Mouse (Mus musculus) embryonic facial prominence, embryonic 13.5 days (tissue): ENCODE measurements around the gene Lrba. TPM values are rescaled to one million over a fixed set of nuclear protein-coding genes. Genes with fewer than 3 reads are reported as not detected.

Source experiments
- ATAC-seq: fragments of 200-750 bp; cut with Nextera tagmentation; 2 replicates; pipeline ENCODE4 v1.8.0; 2017; ENCODE audit warnings: low read depth; ENCODE audit not compliant: insufficient number of reproducible peaks, insufficient read depth, low FRiP score, low TSS enrichment
- H3K27ac ChIP-seq: fragments of 300-500 bp; sonication (generic); 2 replicates; pipeline ENCODE4 v1.5.1; 2015; ENCODE audit warnings: moderate library complexity, mild to moderate bottlenecking, inconsistent platforms
- H3K27me3 ChIP-seq: fragments of 300-500 bp; sonication (generic); 2 replicates; pipeline ENCODE4 v1.6.1; 2015; ENCODE audit warnings: mild to moderate bottlenecking, inconsistent platforms
- H3K36me3 ChIP-seq: fragments of 300-500 bp; sonication (generic); 2 replicates; pipeline ENCODE4 v1.6.1; 2015; ENCODE audit warnings: mild to moderate bottlenecking, inconsistent platforms
- H3K4me1 ChIP-seq: fragments of 300-500 bp; sonication (generic); 2 replicates; pipeline ENCODE4 v1.6.1; 2015; ENCODE audit warnings: inconsistent platforms
- H3K4me2 ChIP-seq: fragments of 300-500 bp; sonication (generic); 2 replicates; pipeline ENCODE4 v1.6.1; 2015; ENCODE audit warnings: moderate library complexity, mild to moderate bottlenecking, inconsistent platforms
- H3K4me3 ChIP-seq: fragments of 300-500 bp; sonication (generic); 2 replicates; pipeline ENCODE4 v1.5.1; 2015; ENCODE audit warnings: mild to moderate bottlenecking, inconsistent platforms
- H3K9ac ChIP-seq: fragments of 300-500 bp; sonication (generic); 2 replicates; pipeline ENCODE4 v1.6.1; 2015; ENCODE audit warnings: mild to moderate bottlenecking, inconsistent platforms
- H3K9me3 ChIP-seq: fragments of 300-500 bp; sonication (generic); 2 replicates; pipeline ENCODE4 v1.6.1; 2016; ENCODE audit warnings: inconsistent platforms
- WGBS: fragments of 180-500 bp; shearing (Covaris S2); methylation state at CpG from one replicate; pipeline ENCODE4 v1.1.7; 2015; ENCODE audit warnings: mixed read lengths; 5-methylcytosine and 5-hydroxymethylcytosine counted together
- polyA plus RNA-seq: library from polyadenylated mRNA; unstranded; fragments of >200 nt; fragmentation: Nextera tagmentation; extraction: Ambion mirVana; gene quantifications from 2 replicates; pipeline ENCODE4 v1.2.1, GENCODE M21; 2015

Gene Lrba
- polyA plus RNA-seq, 1 experiment from 2014 or later: 7.4 TPM

GRCm38 (mm10) chr3:86646771-86647170 lies 422.3 kb downstream of the Lrba start:
- WGBS: 81% methylated on average over 2 of the region's 2 CpGs
- no peak overlapping the region for H3K9ac ChIP-seq
- no peaks in the 10 kb centered on the region for H3K4me1 ChIP-seq
- H3K4me3 ChIP-seq: no peak overlapping the region
- H3K9me3 ChIP-seq: no peaks in the 10 kb centered on the region
- no peaks in the 10 kb centered on the region for H3K27me3 ChIP-seq
- no peaks in the 10 kb centered on the region for H3K36me3 ChIP-seq
- no peak overlapping the region for H3K27ac ChIP-seq
- ATAC-seq: no peak
- no peak overlapping the region for H3K4me2 ChIP-seq

- no peak for ATAC-seq
- Histone ChIP-seq H3K4me1 (no peaks in the 10 kb centered on the region), H3K9me3 (no peaks in the 10 kb centered on the region)
Measured at GRCm38 (mm10) chr3:86651006-86651405, 426.5 kb downstream of the Lrba start.

GRCm38 (mm10) chr3:86659326-86659725 lies 434.8 kb downstream of the Lrba start:
- Histone ChIP-seq H3K4me3 (no peak overlapping the region), H3K27me3 (no peaks in the 10 kb centered on the region), H3K9me3 (no peaks in the 10 kb centered on the region), H3K27ac (no peak overlapping the region), H3K9ac (no peak overlapping the region), H3K4me1 (peaks cover 7% of the 10 kb centered on the region), H3K36me3 (no peaks in the 10 kb centered on the region), H3K4me2 (peak overlapping the region; percentile 18; the same call in 1 of the 2 replicates)
- 28% methylated on average over 5 of the region's 5 CpGs for WGBS
- ATAC-seq: no peak

More at GRCm38 (mm10) chr3:86651006-86651405, 426.5 kb downstream of the Lrba start:
- Histone ChIP-seq H3K27ac (no peak overlapping the region), H3K27me3 (no peaks in the 10 kb centered on the region), H3K4me2 (no peak overlapping the region), H3K36me3 (no peaks in the 10 kb centered on the region), H3K4me3 (no peak overlapping the region), H3K9ac (no peak overlapping the region)
- WGBS: 53% methylated on average over 3 of the region's 3 CpGs

GRCm38 (mm10) chr3:86664399-86664798 lies 439.9 kb downstream of the Lrba start:
- Histone ChIP-seq H3K4me2 (no peak overlapping the region), H3K27me3 (no peaks in the 10 kb centered on the region), H3K4me3 (no peak overlapping the region), H3K36me3 (no peaks in the 10 kb centered on the region), H3K4me1 (peaks cover 10% of the 10 kb centered on the region), H3K27ac (no peak overlapping the region), H3K9me3 (no peaks in the 10 kb centered on the region), H3K9ac (no peak overlapping the region)
- no peak for ATAC-seq
- WGBS: 28% methylated on average over 3 of the region's 3 CpGs

GRCm38 (mm10) chr3:86668146-86668545 lies 443.7 kb downstream of the Lrba start:
- Histone ChIP-seq H3K27me3 (no peaks in the 10 kb centered on the region), H3K27ac (no peak overlapping the region), H3K4me2 (peak overlapping the region; percentile 33; the same call in 1 of the 2 replicates), H3K36me3 (no peaks in the 10 kb centered on the region), H3K4me3 (no peak overlapping the region), H3K9me3 (no peaks in the 10 kb centered on the region), H3K9ac (no peak overlapping the region), H3K4me1 (peaks cover 5% of the 10 kb centered on the region; the same call in 1 of the 2 replicates)
- WGBS: 18% methylated on average over 8 of the region's 8 CpGs
- no peak for ATAC-seq

GRCm38 (mm10) chr3:86677573-86678155 lies 453.2 kb downstream of the Lrba start:
- no peak overlapping the region for H3K27ac ChIP-seq
- H3K4me1 ChIP-seq: no peaks in the 10 kb centered on the region
- H3K4me3 ChIP-seq: no peak overlapping the region
- H3K27me3 ChIP-seq: no peaks in the 10 kb centered on the region
- H3K9ac ChIP-seq: no peak overlapping the region
- ATAC-seq: no peak
- H3K36me3 ChIP-seq: no peaks in the 10 kb centered on the region
- WGBS: 59% methylated on average over 2 of the region's 2 CpGs
- H3K4me2 ChIP-seq: no peak overlapping the region
- no peaks in the 10 kb centered on the region for H3K9me3 ChIP-seq

- ATAC-seq: no peak
- H3K9me3 ChIP-seq: no peaks in the 10 kb centered on the region
- WGBS: 28% methylated on average over 7 of the region's 7 CpGs
- no peaks in the 10 kb centered on the region for H3K27me3 ChIP-seq
- H3K4me1 ChIP-seq: peaks cover 10% of the 10 kb centered on the region; the same call in 1 of the 2 replicates
- peak overlapping the region; percentile 55 for H3K27ac ChIP-seq
- H3K4me2 ChIP-seq: peak overlapping the region; percentile 28
- H3K36me3 ChIP-seq: no peaks in the 10 kb centered on the region
- H3K4me3 ChIP-seq: no peak overlapping the region
- H3K9ac ChIP-seq: 0 out of 2 replicates have a peak overlapping the region, but pooled peaks have one; percentile 16
Measured at GRCm38 (mm10) chr3:86687571-86688209, 463.2 kb downstream of the Lrba start.

GRCm38 (mm10) chr3:86688438-86688837 lies 464.0 kb downstream of the Lrba start:
- Histone ChIP-seq H3K27me3 (no peaks in the 10 kb centered on the region), H3K9me3 (no peaks in the 10 kb centered on the region), H3K4me3 (no peak overlapping the region), H3K27ac (no peak overlapping the region), H3K9ac (no peak overlapping the region), H3K4me2 (no peak overlapping the region), H3K36me3 (no peaks in the 10 kb centered on the region), H3K4me1 (peaks cover 10% of the 10 kb centered on the region; the same call in 1 of the 2 replicates)
- ATAC-seq: no peak
- WGBS: 23% methylated on average over 1 of the region's 1 CpGs

DNA sequence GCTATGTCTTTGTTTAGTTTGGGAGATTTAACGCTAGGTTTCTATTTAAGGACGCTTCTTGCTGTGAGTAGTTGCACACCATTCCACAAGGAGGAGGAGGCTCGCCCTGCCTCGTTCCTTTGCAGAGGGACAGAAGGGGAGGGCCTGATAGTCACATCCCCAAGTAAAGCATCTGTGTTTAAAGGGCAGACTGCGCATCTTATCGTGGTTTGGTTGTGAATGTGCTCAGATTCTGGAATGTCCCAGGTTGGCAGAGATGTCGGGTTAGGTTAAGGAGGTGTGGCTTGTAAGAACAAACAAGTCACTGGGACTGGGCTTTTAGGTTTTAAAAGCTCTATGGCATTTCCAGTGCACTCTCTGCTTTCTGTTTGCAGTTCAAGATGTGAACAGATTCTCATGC lies 464.8 kb downstream of the Lrba start:
- peak overlapping the region; percentile 47 for H3K4me2 ChIP-seq
- H3K27me3 ChIP-seq: no peaks in the 10 kb centered on the region
- H3K36me3 ChIP-seq: no peaks in the 10 kb centered on the region
- no peak for ATAC-seq
- peaks cover 10% of the 10 kb centered on the region; the same call in 1 of the 2 replicates for H3K4me1 ChIP-seq
- peak overlapping the region; percentile 55 for H3K27ac ChIP-seq
- WGBS: 14% methylated on average over 7 of the region's 7 CpGs
- no peak overlapping the region for H3K9ac ChIP-seq
- H3K9me3 ChIP-seq: no peaks in the 10 kb centered on the region
- H3K4me3 ChIP-seq: no peak overlapping the region; the same call in 1 of the 2 replicates

GRCm38 (mm10) chr3:86692779-86693178 lies 468.3 kb downstream of the Lrba start:
- no peak for ATAC-seq
- Histone ChIP-seq H3K4me3 (no peak overlapping the region), H3K36me3 (no peaks in the 10 kb centered on the region), H3K9ac (no peak overlapping the region), H3K4me1 (peaks cover 7% of the 10 kb centered on the region; the same call in 1 of the 2 replicates), H3K27me3 (no peaks in the 10 kb centered on the region), H3K4me2 (no peak overlapping the region), H3K27ac (no peak overlapping the region), H3K9me3 (no peaks in the 10 kb centered on the region)

DNA sequence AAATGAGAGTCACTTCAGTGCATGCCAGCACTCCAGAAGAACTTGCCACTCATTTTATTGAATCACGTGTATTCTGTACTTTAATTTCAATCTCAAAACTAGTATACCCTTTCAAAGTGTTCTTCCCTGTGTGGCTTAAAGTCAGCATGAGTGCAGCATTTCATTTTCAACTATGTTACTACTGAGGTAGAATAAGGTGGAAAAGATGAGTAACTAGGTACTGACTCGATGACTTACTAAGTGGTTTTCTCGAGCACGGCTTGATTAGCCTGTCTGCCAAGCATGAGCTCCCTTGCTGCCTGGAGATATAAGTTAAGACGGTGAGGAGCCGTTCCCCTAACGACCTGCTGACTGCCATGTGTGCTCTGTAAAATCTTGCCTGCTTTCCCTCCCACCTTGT lies 469.1 kb downstream of the Lrba start:
- Histone ChIP-seq H3K36me3 (no peaks in the 10 kb centered on the region), H3K4me1 (peaks cover 5% of the 10 kb centered on the region; the same call in 1 of the 2 replicates), H3K4me2 (no peak overlapping the region), H3K9ac (no peak overlapping the region), H3K27ac (no peak overlapping the region), H3K27me3 (no peaks in the 10 kb centered on the region), H3K4me3 (no peak overlapping the region), H3K9me3 (no peaks in the 10 kb centered on the region)
- 63% methylated on average over 7 of the region's 7 CpGs for WGBS
- ATAC-seq: no peak

DNA sequence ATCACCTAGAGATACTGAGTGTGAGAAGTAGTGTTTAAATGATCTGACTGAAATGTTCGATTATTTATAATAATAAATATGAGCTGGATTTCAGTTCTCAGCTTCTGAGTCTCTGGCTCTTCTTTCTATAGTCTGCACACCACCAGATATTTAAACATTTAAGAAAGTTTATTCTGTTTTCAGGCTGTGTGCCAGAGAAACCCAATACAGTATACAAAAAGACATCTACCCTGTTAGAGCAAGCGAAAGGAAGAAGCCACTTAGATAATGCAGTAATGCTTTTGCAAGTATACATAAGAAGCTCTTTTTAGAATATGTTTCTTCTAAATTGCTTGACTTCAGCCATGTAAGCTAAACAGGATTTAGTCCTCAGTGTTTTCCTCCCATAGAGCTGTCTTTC lies 474.5 kb downstream of the Lrba start:
- Histone ChIP-seq H3K4me1 (peaks cover 8% of the 10 kb centered on the region), H3K36me3 (no peaks in the 10 kb centered on the region), H3K9me3 (no peaks in the 10 kb centered on the region), H3K9ac (no peak overlapping the region), H3K27me3 (no peaks in the 10 kb centered on the region), H3K4me2 (no peak overlapping the region), H3K27ac (no peak overlapping the region), H3K4me3 (no peak overlapping the region)
- WGBS: 64% methylated on average over 2 of the region's 2 CpGs
- no peak for ATAC-seq
